Mouse (Mus musculus): ENCODE measurements around the gene Gm6899.

Gene Gm6899

GRCm38 (mm10) chr11:26593061-26594059 lies at the start of gene Gm6899, which contains the start of gene Vrk2:
Gm6899 (plus strand) TSS chr11:26593241.
Vrk2 (minus strand) TSS chr11:26593999.
- peak; percentile 71 for DNase-seq (ENCODE audit: low read depth, low spot score)

DNA sequence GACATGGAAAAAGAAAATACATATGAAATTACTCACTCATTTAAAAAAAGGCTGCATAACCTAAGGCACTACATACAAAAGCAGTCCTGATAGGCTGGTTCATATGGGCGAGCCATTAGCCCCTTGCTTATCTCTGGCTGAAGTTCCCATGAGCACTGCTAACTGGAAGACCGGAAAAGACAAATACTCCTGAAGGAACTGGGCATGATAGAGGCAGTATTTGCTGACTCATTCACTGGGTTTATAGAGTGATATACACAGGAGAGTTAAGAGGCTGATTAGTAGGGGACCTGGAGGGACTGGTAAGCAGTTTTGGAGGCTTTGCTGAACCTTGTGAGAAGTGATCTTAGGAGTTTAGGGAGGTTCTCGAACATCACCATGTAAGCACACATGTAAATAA lies 41.5 kb upstream of the Gm6899 start:
- no peak for DNase-seq (ENCODE audit: low read depth, low spot score)

GRCm38 (mm10) chr11:26585409-26586366 lies 7.4 kb upstream of the Gm6899 start:
- no peak for DNase-seq (ENCODE audit: low read depth, low spot score)

GRCm38 (mm10) chr11:26586367-26587183 lies 6.5 kb upstream of the Gm6899 start:
- DNase-seq (ENCODE audit: low read depth, low spot score), result no peak

DNA sequence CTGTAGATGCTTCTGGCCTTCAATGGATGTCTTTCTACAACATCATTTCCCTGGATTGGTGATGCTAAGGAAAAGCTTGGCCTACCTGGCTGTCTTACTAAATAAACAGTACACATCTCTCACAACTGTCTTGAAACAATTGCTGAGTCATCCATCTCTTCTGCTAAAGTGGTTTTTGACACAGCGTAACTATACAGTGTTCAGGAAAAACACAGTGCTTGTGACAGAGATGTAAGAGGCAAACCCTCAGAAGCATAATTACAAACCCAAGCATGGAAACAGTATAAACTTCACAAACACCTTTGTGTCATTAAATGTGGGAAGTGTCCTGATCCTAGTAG lies 5.9 kb upstream of the Gm6899 start:
- no peak for DNase-seq (ENCODE audit: low read depth, low spot score)

GRCm38 (mm10) chr11:26592395-26593053 lies 517 bp upstream of the Gm6899 start:
- DNase-seq (ENCODE audit: low read depth, low spot score), result no peak

- no peak for DNase-seq (ENCODE audit: low read depth, low spot score)
These were observed 1.4 kb downstream of the Gm6899 start for GRCm38 (mm10) chr11:26594487-26594886.

- DNase-seq (ENCODE audit: low read depth, low spot score), result no peak
These were observed 3.1 kb downstream of the Gm6899 start for GRCm38 (mm10) chr11:26596186-26596585.

GRCm38 (mm10) chr11:26597145-26597544 lies 4.1 kb downstream of the Gm6899 start:
- DNase-seq (ENCODE audit: low read depth, low spot score), result no peak

DNA sequence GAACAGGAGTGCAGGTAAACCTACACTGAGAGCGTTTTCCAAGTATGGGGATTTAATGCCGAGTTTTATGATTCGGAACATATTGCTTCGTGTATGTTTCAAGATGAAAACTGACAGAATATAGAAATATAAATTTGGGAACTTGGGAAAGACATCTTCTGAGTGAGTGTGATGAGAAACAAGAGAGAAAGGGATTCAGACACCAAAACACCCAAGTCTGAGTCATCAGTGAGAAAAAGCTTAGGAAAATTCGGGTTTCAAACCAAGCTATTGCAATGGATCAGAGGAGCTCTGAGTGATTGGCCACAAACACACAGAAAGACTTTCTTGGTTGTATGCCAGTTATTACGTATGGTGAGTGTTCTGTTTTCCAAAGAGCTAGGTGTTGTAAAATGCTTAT lies 4.7 kb downstream of the Gm6899 start:
- no peak for DNase-seq (ENCODE audit: low read depth, low spot score)

- DNase-seq (ENCODE audit: low read depth, low spot score), result no peak
These were observed 5.8 kb downstream of the Gm6899 start for GRCm38 (mm10) chr11:26598876-26599275.

- no peak for DNase-seq (ENCODE audit: low read depth, low spot score)
These were observed 7.7 kb downstream of the Gm6899 start for GRCm38 (mm10) chr11:26600692-26601091.

GRCm38 (mm10) chr11:26601571-26602175 lies 8.6 kb downstream of the Gm6899 start:
- no peak for DNase-seq (ENCODE audit: low read depth, low spot score)

GRCm38 (mm10) chr11:26604061-26604655 lies 11.1 kb downstream of the Gm6899 start:
- no peak for DNase-seq (ENCODE audit: low read depth, low spot score)

GRCm38 (mm10) chr11:26608795-26609194 lies 15.8 kb downstream of the Gm6899 start:
- no peak for DNase-seq (ENCODE audit: low read depth, low spot score)

GRCm38 (mm10) chr11:26618475-26619223 lies 25.6 kb downstream of the Gm6899 start:
- no peak for DNase-seq (ENCODE audit: low read depth, low spot score)

DNA sequence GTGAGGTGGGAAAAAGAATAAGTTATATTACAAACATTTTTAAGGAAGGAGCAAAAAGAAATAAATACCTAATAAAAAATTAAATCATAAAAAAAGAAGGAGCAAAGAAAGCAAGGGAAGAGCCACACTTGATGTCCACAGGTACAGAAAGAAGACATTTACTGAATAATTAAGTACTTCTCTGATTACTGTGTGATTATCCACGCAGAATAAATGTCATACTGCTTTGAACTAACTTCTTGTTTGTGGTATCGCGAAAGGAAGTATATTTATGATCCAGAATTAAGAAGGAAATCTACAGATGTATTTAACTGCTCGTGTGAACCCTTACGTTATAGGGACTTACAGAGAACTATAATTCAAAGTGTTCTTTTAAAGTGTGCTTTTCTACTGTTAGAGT lies 29.7 kb downstream of the Gm6899 start:
- DNase-seq (ENCODE audit: low read depth, low spot score), result no peak

GRCm38 (mm10) chr11:26636239-26636638 lies 43.2 kb downstream of the Gm6899 start:
- DNase-seq (ENCODE audit: low read depth, low spot score), result no peak

DNA sequence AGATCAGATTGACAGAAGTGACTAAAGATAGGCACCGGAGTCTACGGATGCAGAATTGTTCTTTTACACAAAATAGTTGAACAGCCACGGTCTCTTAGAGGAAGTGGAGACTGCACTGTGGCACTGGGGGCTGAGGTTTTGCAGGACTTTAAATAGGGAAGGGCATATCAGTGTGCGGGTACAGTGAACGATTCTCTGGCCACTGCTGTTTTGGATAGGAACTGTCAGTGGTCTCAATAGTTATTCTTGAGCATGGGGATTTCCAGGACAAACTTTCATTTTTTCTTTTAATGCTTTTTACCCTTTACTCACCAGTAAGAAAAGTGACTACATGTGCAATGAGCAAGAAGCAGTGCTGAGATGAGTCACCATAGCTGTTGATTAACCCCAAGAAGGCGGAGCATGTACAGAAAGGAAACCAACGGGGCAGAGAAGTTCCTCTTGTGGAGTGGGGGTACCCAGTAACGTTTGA lies 47.3 kb downstream of the Gm6899 start:
- no peak for DNase-seq (ENCODE audit: low read depth, low spot score)
